Mouse (Mus musculus) MEL (cell line): ENCODE measurements at regions not wholly inside any gene's neighbourhood (a gene's known extent, or its start where the extent isn't known, plus 50 kb on each side); places are given as distances from the start of the nearest gene placed in this dataset.

ENCODE experiments used
- DNase-seq: peaks from one replicate; pipeline ENCODE4 v3.0.0; 2011; ENCODE audit warnings: low read depth, low spot score
- H3K27ac ChIP-seq: 2 replicates; pipeline ENCODE4 v1.5.1; 2012; ENCODE audit warnings: low read depth, mild to moderate bottlenecking, control low read depth, low read length, moderate library complexity; ENCODE audit not compliant: control insufficient read depth
- H3K27me3 ChIP-seq, 2 experiments: fragments of 150-350 bp in 1 of 2; sonication (generic) in 1 of 2; 2 replicates each; pipeline ENCODE4 v1.6.1; 2012; ENCODE audit warnings: low read length in 2 of 2, mild to moderate bottlenecking in 2 of 2, improper control_type of control experiment in 1 of 2, moderate library complexity in 1 of 2; ENCODE audit not compliant: insufficient read depth in 2 of 2, control insufficient read depth in 1 of 2
- H3K36me3 ChIP-seq, 2 experiments: 2 replicates each; pipeline ENCODE4 v1.6.1; 2012 to 2014; ENCODE audit warnings: low read length in 2 of 2, improper control_type of control experiment in 1 of 2, inconsistent platforms in 1 of 2, mild to moderate bottlenecking in 1 of 2; ENCODE audit not compliant: insufficient read depth in 2 of 2, control insufficient read depth in 1 of 2
- H3K4me1 ChIP-seq, 2 experiments: fragments of 150-350 bp in 1 of 2; sonication (generic) in 1 of 2; 2 replicates each; pipeline ENCODE4 v1.6.1; 2012; ENCODE audit warnings: low read length in 2 of 2, improper control_type of control experiment in 1 of 2, mild to moderate bottlenecking in 1 of 2; ENCODE audit not compliant: insufficient read depth in 2 of 2, control insufficient read depth in 1 of 2
- H3K4me3 ChIP-seq, 2 experiments: fragments of 150-350 bp in 1 of 2; sonication (generic) in 1 of 2; 2 replicates each; pipeline ENCODE4 v1.5.1; 2012; ENCODE audit warnings: low read depth in 2 of 2, low read length in 2 of 2, mild to moderate bottlenecking in 2 of 2, moderate library complexity in 2 of 2, control low read depth in 1 of 2, improper control_type of control experiment in 1 of 2; ENCODE audit not compliant: control insufficient read depth in 1 of 2, insufficient read depth in 1 of 2
- H3K79me2 ChIP-seq: 2 replicates; pipeline ENCODE4 v1.6.1; 2012; ENCODE audit warnings: mild to moderate bottlenecking, low read length, moderate library complexity; ENCODE audit not compliant: control insufficient read depth, poor library complexity, insufficient read depth
- H3K9ac ChIP-seq: 2 replicates; pipeline ENCODE4 v1.6.1; 2012; ENCODE audit warnings: low read depth, mild to moderate bottlenecking, control low read depth, low read length, moderate library complexity; ENCODE audit not compliant: control insufficient read depth, poor library complexity, severe bottlenecking
- H3K9me3 ChIP-seq: fragments of 150-350 bp; sonication (generic); replicated peaks from 2 replicates; pipeline ENCODE4 v1.6.1; 2012; ENCODE audit warnings: mild to moderate bottlenecking, low read length, improper control_type of control experiment, moderate library complexity; ENCODE audit not compliant: insufficient read depth
- CHD2 ChIP-seq: IDR thresholded peaks from 2 replicates; pipeline ENCODE4 v1.6.1; 2011; ENCODE audit warnings: low read length, improper control_type of control experiment
- CTCF ChIP-seq, 3 experiments: IDR thresholded peaks in 2 of 3; conservative IDR thresholded peaks in 1 of 3; 2 replicates each; pipeline ENCODE4 v1.5.1; 2011 to 2012; ENCODE audit warnings: low read length in 3 of 3, low read depth in 2 of 3, mild to moderate bottlenecking in 2 of 3, improper control_type of control experiment in 1 of 3, inconsistent platforms in 1 of 3, mixed read lengths in 1 of 3, moderate library complexity in 1 of 3; ENCODE audit not compliant: control insufficient read depth in 1 of 3, insufficient read depth in 1 of 3, poor library complexity in 1 of 3, severe bottlenecking in 1 of 3
- E2F4 ChIP-seq: IDR thresholded peaks from 2 replicates; pipeline ENCODE4 v1.6.1; 2011; ENCODE audit warnings: low read depth, low read length, improper control_type of control experiment, borderline replicate concordance
- ELF1 ChIP-seq: IDR thresholded peaks from 2 replicates; pipeline ENCODE4 v1.6.1; 2014; ENCODE audit warnings: low read depth, mild to moderate bottlenecking, inconsistent platforms, low read length, improper control_type of control experiment, moderate library complexity
- ETS1 ChIP-seq: IDR thresholded peaks from 2 replicates; pipeline ENCODE4 v1.6.1; 2012; ENCODE audit warnings: low read depth, mild to moderate bottlenecking, inconsistent platforms, low read length, improper control_type of control experiment, moderate library complexity
- GABPA ChIP-seq: IDR thresholded peaks from 2 replicates; pipeline ENCODE4 v1.6.1; 2012; ENCODE audit warnings: low read depth, mild to moderate bottlenecking, inconsistent platforms, low read length, improper control_type of control experiment, moderate library complexity
- JUND ChIP-seq: IDR thresholded peaks from 2 replicates; pipeline ENCODE4 v1.6.1; 2011; ENCODE audit warnings: low read depth, mild to moderate bottlenecking, improper control_type of control experiment, low read length
- KAT2A ChIP-seq: conservative IDR thresholded peaks from 2 replicates; pipeline ENCODE4 v1.6.1; 2012; ENCODE audit warnings: low read depth, low read length, improper control_type of control experiment, inconsistent platforms
- MEF2A ChIP-seq: IDR thresholded peaks from 2 replicates; pipeline ENCODE4 v1.6.1; 2014; ENCODE audit warnings: low read depth, mild to moderate bottlenecking, inconsistent platforms, low read length, improper control_type of control experiment; ENCODE audit not compliant: poor library complexity, insufficient replicate concordance, severe bottlenecking; ENCODE audit errors: extremely low read depth
- MYC ChIP-seq: IDR thresholded peaks from 2 replicates; pipeline ENCODE4 v1.6.1; 2011; ENCODE audit warnings: low read depth, mild to moderate bottlenecking, low read length, improper control_type of control experiment, moderate library complexity
- POLR2A ChIP-seq, 2 experiments: IDR thresholded peaks; 2 replicates each; pipeline ENCODE4 v1.6.1; 2011 to 2012; ENCODE audit warnings: low read length in 2 of 2, mild to moderate bottlenecking in 2 of 2, control low read depth in 1 of 2, improper control_type of control experiment in 1 of 2, low read depth in 1 of 2, moderate library complexity in 1 of 2; ENCODE audit not compliant: control insufficient read depth in 1 of 2, insufficient read depth in 1 of 2, poor library complexity in 1 of 2
- RAD21 ChIP-seq: IDR thresholded peaks from 2 replicates; pipeline ENCODE4 v1.6.1; 2011; ENCODE audit warnings: mild to moderate bottlenecking, low read depth, low read length, improper control_type of control experiment
- RCOR1 ChIP-seq: IDR thresholded peaks from 2 replicates; pipeline ENCODE4 v1.6.1; 2012; ENCODE audit warnings: low read depth, mild to moderate bottlenecking, inconsistent platforms, low read length, improper control_type of control experiment
- SIN3A ChIP-seq: IDR thresholded peaks from 2 replicates; pipeline ENCODE4 v1.6.1; 2012; ENCODE audit warnings: low read length, improper control_type of control experiment, inconsistent platforms
- TCF12 ChIP-seq: IDR thresholded peaks from 2 replicates; pipeline ENCODE4 v1.6.1; 2014; ENCODE audit warnings: low read depth, mild to moderate bottlenecking, inconsistent platforms, low read length, improper control_type of control experiment, moderate library complexity
- USF2 ChIP-seq, 2 experiments: IDR thresholded peaks; 2 replicates each; pipeline ENCODE4 v1.6.1; 2011 to 2012; ENCODE audit warnings: improper control_type of control experiment in 2 of 2, low read length in 2 of 2, borderline replicate concordance in 1 of 2, inconsistent platforms in 1 of 2, low read depth in 1 of 2, mild to moderate bottlenecking in 1 of 2; ENCODE audit not compliant: insufficient read depth in 1 of 2
- ZKSCAN1 ChIP-seq: IDR thresholded peaks from 2 replicates; pipeline ENCODE4 v1.6.1; 2012; ENCODE audit warnings: low read depth, mild to moderate bottlenecking, inconsistent platforms, low read length, improper control_type of control experiment, moderate library complexity
- ZNF384 ChIP-seq: IDR thresholded peaks from 2 replicates; pipeline ENCODE4 v1.6.1; 2012; ENCODE audit warnings: low read depth, mild to moderate bottlenecking, inconsistent platforms, low read length, improper control_type of control experiment

GRCm38 (mm10) chr12:85548076-85548475, 50.8 kb upstream of the Jdp2 start:
- Histone ChIP-seq H3K9ac (no peak overlapping the region), H3K4me1 (no peaks in the 10 kb centered on the region), H3K27ac (no peak overlapping the region), H3K79me2 (no peaks in the 10 kb centered on the region), H3K36me3 (no peaks in the 10 kb centered on the region)
- no peak for DNase-seq
- TF ChIP-seq GABPA (no peak), MYC (no peak), ZKSCAN1 (no peak), ZNF384 (no peak), USF2 (IDR thresholded peaks at IDR 0.05; ENCODE audit: borderline replicate concordance in 1 of 2, insufficient read depth in 1 of 2, low read depth in 1 of 2, low read length in 2 of 2) (no peak), KAT2A (no peak), ETS1 (no peak), TCF12 (no peak), ELF1 (no peak), RCOR1 (no peak), SIN3A (no peak), CTCF (IDR thresholded peaks at IDR 0.05 in 2 of 3, conservative IDR thresholded peaks at IDR 0.05 in 1 of 3; ENCODE audit: control insufficient read depth in 1 of 3, insufficient read depth in 1 of 3, low read depth in 2 of 3, low read length in 3 of 3, poor library complexity in 1 of 3, severe bottlenecking in 1 of 3) (no peak), CHD2 (no peak), MEF2A (no peak), JUND (no peak), POLR2A (IDR thresholded peaks at IDR 0.05; ENCODE audit: control insufficient read depth in 1 of 2, insufficient read depth in 1 of 2, low read depth in 1 of 2, low read length in 2 of 2, poor library complexity in 1 of 2) (no peak), RAD21 (no peak), E2F4 (no peak)
- TF ChIP-seq, all 39 proteins: peak for 0
- Histone ChIP-seq H3K9me3 (no peaks in the 10 kb centered on the region), H3K27me3 (peaks cover 3 to 4% of the 10 kb centered on the region in 2 experiments; a peak in 3 of 4 replicates), H3K4me3 (no peak overlapping the region)
